Mouse (Mus musculus) cortical plate, adult 2 months (tissue): ENCODE results near the gene Gpr180.

Experiments
- CTCF ChIP-seq: fragments of 200-500 bp; IDR thresholded peaks from 2 replicates; pipeline ENCODE4 v1.5.1; 2011; ENCODE audit warnings: mild to moderate bottlenecking, control low read depth, low read length; ENCODE audit not compliant: insufficient read depth; ENCODE audit errors: extremely low read depth
- POLR2A ChIP-seq: fragments of 200-500 bp; IDR thresholded peaks from 2 replicates; pipeline ENCODE4 v1.6.1; 2011; ENCODE audit warnings: mild to moderate bottlenecking, low read length, control low read depth; ENCODE audit not compliant: insufficient read depth; ENCODE audit errors: extremely low read depth

DNA sequence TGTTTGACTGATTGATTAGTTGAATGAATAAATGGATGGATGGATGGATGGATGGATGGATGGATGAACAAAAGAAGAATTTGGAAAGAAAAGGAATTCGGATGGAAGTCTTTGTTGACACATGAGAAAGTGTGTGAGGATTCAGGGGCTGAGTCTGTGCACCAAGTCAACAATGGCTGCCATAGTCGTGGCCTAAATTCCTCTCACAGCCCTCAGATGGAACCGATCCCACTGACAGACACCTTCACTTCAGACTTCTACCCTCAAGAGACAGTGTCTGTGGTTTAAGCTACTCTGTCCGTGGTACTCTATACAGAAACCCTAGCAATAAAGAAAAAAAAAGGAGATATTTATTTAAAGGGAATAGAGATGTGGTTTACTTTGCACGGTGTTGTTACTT lies 65.0 kb downstream of the Gpr180 start:
- TF ChIP-seq POLR2A, result no peak
- no peak for TF ChIP-seq CTCF
